Mouse (Mus musculus): ENCODE data around the gene Opalin.
A peak's percentile ranks its signal among the peaks of the same experiment; 100 is the strongest.

The Opalin gene

DNA sequence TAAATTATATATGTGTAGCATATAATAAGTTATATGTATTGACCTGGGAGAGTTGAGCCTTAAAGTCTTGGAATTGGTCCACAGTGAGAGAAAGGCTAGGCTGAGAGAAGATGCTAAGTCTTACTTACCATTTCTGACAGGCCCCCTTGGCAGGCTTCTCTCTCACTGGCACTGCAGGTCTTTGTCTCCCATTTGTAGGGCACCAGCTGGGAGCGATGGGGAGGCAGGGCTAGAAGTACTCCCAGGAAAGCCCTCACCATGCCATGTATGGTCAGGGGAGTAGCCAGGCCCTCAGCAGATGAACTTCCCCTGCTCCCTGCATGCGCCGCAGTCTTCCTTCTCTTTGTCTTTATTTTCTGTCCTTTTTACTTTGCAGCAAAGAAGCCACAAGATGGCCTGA is at the start of gene Opalin:
TSS of gene Opalin (minus strand) at position 208 of the 400 bp plus-strand sequence.
- no peak for DNase-seq (ENCODE audit: low spot score)

DNA sequence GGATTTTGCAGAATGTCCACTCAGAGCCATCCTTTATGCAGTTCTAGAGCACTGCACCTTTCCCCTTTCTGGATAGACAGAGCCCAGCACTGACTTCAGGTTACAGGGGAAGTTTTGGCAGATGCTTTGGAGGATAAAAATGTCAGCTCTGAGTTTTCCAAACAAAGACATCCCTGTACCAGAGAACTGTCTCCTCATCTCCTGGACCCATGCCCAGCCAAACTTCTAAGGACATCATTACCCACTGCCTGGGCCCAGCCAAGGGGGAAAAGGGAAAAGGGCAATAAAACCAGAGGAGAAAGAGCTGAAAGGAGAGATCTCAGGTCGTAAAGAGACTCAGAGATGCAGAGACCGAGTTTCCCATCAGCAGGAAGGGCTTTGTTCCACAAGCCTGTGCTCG is 46.1 kb upstream of the Opalin start:
- DNase-seq (ENCODE audit: low spot score), result no peak

DNA sequence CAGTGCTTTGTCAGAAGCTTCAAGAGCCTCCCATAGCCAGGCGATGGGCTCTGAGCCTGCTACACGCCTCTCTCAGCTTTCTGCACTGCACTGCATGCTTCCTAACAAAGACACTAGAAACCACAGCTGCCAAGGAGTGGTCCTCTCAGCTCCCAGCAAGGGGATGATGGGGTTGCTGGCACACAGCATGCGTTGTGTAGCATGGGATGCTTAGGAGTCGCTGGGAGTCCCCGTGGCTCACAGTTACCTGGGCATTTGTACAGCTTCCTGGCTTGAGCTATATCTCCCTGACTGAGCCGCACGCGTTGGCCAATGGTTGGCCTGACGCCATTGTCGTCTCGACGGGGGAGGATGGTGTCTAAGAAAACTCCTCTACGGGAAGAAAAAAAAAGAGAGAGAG is 43.0 kb upstream of the Opalin start:
- no peak for DNase-seq (ENCODE audit: low spot score)

DNA sequence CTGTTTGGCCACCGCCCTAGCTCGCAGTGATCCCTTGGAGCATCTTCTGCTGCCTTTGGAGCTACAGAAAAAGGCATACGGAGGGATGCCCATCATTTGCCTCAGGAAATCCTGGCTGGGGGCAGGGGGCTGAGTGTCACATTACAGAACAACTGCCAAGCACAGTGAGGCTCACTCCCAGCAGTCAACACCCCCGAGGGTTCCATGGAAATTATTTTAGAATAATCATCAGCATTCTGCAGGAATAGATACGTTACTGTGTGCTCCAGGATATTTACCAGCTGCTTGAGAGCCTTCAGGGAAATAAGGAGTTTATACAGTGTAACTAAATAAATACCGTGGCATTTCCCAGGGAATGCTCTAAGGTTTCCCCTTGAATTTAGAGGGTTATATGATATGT is 41.4 kb upstream of the Opalin start:
- DNase-seq (ENCODE audit: low spot score), result no peak

DNA sequence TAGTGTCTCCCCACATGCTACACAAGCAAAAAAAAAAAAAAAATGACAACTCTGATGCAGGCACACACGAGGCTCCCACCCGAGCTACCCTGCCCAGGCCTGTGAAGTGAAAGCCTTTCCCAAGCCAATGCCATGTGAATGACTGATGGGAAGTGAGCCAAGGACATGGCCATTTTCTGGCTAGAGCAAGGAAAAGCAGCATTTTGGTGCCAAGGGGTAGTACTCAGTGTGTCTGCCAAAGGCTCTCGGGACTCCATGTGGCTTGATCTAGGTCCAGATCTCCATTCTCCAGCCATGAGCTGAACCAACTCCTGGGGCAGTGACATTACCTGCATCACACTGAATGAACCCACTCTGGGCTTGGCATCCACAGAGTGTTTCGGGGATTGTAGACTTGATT is 40.4 kb upstream of the Opalin start:
- DNase-seq (ENCODE audit: low spot score), result no peak

DNA sequence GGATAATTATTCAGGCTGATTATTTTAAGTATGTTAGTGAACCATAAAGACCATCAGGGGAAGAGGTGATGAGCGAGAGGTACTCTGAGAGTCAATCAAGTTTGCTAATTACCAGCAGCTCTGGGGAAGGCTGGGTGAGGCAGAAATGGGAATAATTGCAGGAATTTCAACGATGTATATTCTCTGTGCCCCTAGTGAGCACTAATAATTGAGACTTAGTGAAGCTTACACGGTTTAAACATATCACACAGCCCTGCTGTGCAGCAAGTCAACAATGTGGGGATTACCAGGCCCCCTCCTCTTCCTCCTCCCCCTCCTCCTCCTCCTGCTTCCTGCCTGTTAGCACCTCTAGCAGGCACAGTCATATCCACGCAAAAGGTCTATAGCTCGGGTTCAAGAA is 37.7 kb upstream of the Opalin start:
- DNase-seq (ENCODE audit: low spot score), result peak; percentile 24

DNA sequence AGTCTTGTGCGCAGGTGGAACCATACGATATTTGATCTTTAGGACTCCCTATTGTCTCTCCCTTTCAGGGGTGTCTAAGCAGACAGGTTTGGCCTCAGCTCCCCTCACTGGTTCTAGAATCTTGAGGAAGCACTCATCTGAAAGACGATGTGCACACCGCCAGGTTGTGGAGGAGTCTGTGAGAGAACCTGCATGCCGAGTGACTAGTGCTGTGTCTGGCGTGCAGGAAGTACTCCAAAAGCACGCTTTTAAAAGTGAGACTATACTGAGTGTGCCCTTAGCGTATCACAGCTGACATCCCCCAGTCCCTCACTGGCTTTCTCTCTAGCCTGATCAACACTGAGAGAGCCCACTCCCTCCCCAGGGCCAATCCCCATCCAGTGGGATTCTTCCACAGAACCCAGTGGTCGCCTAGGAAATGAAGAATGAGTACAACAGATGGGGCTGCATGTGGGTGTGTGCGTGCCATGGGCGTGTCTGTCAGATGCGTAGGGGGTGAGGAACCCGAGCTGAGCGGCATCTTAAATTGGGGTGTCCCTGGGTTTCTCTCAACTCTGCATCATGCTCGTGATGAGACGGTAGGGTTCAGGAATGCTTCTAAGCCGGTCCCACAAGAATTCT is 37.1 kb upstream of the Opalin start:
- peak; percentile 42 for DNase-seq (ENCODE audit: low spot score)

DNA sequence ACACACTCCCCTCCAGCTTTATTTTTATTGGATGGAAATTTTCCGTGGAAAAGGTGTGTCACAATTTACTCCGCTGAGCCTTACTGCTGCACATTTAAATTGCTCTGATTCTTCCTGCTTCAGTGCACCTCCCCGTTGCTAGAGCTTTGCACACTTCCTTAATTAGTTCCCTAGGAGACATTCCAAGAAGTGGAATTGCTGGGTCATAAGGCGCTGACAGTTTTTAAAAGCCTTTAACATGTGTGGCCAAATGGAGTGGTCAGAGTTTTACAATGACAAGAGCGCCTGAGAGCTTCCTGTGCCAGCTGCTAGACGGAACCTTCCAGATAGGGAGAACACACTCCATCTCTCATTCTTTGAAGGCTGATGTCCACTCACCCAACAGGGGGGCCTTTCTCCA is 35.7 kb upstream of the Opalin start:
- DNase-seq (ENCODE audit: low spot score), result peak; percentile 45

DNA sequence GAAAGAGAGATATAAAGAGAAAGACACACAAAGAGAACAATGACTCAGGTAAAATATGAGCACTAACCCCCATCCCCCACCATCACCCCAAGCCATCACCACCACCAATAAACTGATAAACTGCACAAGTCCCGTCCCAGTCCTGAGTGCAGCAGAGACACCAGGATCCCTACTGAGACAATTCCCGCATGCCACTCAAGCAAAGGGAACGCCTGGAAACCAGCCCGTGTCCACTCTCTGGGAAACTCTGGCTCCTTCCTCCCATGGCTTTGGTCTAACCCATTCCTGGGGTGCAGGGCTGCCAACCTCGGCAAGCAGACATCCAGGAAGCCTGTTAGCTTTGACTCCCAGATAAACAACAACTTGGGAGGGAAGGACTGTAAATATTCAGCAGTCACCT is 33.1 kb upstream of the Opalin start:
- DNase-seq (ENCODE audit: low spot score), result no peak

DNA sequence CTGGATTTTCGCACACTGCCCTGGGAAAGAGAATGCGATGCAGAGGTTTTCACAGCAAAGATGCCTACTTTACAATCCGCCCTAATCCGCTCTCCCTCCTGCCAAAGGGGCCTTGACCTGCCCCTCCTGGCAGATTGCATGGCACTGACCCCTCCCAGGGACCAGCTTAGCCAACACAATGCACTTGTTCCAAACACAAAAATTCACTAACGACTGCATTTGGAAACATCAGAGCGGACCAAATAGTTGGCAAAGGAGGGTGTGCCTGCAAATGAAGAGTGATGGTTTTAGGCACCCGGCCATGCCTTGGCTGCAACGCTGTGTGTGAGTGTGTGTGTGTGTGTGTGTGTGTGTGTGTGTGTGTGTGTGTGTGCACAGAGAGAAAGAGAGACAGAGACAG is 32.6 kb upstream of the Opalin start:
- no peak for DNase-seq (ENCODE audit: low spot score)

DNA sequence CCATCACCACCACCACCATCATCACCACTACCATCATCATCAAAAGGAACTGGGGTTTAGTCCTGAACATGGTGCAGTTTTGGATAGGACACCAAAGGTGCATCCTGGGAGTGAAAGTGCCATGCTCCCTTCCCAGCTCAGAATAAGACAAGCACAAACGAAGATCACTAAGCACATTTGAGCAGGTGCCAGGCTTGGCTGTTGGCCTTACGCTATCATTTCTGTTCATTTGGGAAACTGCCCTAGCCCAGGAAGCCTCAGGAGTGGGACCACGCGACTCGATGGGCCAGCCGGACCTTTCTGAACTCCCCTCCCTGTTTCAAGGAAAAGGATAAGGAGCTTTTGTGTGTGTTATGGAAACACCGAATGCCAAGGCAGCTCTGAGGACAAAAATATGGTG is 31.8 kb upstream of the Opalin start:
- no peak for DNase-seq (ENCODE audit: low spot score)

DNA sequence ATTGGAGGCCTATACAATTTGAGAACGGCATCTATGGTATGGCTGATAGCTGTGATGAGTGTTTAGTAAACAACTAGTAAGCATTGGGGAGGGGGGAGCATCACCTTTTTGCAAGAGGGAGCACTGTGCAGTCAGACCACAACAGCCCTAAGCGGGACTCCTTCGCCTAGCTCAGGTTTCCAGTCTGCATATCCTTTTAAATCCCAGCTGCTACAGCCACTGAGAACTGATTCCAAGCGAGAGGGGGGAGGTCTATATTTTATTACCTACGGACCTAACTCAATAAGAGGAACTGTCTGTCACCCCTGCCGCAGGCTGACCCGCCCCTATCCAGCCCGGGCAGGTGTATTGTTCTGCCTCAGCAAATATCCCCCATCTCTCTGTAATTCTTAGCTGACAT is 30.6 kb upstream of the Opalin start:
- no peak for DNase-seq (ENCODE audit: low spot score)

DNA sequence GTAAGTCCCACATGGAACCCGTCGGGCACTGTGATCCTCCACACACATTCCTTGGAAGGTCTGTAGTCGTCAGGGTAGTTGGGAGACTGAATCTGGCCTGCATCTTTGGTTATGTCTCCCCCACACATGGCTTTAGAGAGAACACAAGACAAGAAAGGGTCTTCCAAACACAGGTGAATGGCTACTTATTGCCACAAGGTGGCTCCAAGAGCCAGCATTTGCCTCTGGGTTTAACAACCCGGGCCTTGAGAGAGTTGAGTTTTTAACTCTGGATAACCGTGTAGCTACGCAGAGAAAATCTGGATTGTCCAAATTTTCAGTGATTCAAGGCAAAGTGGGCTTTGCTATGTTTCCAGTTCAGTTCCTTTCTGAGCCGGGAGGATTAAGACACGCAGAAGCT is 28.0 kb upstream of the Opalin start:
- DNase-seq (ENCODE audit: low spot score), result peak; percentile 78

DNA sequence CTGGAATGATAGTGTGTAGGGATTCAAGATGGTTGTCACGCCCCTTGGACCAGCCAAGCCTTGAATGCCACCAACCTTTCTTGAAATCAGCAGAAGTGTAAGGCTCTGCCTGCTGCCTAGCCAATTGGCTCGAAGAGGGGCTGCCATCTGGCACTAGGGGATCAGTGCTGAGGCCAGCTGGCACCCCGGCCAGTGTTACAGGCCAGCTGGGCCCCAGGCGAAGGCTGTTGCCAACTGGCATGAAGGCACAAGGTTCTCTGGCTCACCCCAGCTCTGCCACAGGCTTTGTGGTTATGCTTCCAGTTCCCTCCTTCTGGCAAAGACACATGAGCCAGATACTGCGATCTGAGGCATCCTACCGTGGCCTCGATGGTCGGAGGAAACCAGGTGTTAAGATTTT is 24.5 kb upstream of the Opalin start:
- no peak for DNase-seq (ENCODE audit: low spot score)

DNA sequence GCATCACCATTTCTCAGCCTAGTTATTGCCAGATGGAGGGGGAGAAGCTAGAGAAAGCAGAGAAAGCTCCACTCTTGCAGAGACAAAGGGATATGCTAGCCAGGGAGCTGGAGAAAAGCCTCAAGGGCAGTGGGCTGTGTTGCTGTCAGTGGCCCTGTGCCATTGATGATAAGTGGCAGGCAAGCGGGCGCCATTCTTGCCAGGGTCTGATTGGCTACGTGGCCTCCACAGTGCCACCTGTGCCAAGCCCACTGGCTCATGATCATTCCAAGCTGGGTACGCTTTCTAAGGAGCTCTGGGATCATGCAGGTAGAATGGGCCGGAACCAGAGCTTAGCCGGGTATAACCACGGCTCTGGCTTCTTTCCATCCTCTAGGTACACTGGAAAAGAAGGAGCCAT is 23.9 kb upstream of the Opalin start:
- DNase-seq (ENCODE audit: low spot score), result no peak

DNA sequence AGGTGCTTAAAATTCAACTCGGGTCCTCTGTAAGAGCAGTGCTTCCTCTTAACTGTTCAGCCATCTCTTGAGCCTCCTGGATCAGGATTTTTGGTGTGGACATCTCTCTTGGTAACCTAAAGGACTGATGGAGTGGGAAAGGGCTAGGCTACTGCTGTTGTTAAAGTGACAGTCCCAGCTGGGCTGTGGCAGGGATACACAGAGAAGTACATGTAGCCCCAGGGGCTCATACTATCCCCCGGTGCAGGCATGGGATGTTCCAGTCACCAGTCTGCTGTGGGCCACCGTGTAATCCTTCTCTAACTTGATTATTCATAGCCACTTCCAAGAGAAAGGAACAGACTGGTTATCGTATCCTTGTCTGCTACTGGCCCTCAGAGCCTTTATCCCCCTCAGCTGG is 20.1 kb upstream of the Opalin start:
- no peak for DNase-seq (ENCODE audit: low spot score)

DNA sequence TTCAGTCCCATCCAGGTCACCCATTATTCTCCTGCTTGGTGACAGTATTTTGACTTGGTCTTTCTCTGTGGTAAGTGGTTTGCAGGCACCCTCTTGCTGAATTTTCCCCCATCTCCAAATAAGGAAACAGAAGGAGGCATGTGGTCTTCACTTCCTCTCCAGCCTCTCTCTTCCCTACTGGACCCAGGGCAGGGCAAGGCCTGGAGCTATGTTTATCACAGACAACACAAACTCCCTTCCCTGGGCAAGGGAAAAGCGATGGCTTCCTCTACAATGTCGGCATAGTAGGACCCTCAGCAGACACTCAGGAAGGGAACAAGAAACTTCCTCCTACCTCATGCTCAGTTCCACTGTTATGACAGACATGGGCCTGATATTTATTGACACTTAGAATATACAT is 15.0 kb upstream of the Opalin start:
- DNase-seq (ENCODE audit: low spot score), result no peak

DNA sequence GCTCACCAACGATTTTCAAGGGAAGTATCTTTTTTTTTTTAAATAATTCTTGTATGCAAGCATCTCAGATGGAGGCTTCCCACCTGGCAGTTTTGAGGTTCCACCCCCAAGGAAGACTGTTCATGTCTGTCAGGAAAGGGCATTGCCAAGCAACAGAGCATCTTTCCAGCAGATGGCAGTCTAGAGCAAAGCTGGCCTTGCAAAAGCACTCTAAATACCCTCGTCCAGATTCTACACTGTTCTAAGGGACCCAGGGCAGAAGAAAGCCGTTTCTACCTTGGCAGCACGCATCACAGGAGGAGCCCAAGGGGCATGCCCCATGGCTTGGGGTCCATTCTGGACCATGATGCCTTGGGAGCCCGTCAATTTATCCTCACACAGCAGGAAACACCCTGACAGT is 12.9 kb upstream of the Opalin start:
- DNase-seq (ENCODE audit: low spot score), result peak; percentile 85

DNA sequence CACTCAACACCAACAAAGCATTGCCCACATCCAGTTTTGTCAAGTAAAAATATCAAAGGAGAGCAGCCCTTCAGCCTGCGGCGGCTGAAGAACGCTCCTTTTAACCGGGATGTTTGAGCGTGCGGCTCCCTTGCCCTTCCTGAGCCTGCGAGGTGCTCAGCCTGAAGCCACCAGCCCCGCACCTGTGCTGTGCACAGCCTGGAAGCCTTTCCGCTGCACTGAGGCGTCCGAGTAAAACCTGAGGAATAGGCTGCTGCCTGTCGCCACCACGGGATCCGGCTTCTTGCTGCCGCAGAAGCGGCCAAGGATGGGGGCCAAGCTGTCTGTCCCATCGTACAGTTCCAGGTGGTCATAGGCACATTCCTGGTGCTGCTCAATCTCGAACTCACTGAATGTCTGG is 11.6 kb upstream of the Opalin start:
- DNase-seq (ENCODE audit: low spot score), result no peak

DNA sequence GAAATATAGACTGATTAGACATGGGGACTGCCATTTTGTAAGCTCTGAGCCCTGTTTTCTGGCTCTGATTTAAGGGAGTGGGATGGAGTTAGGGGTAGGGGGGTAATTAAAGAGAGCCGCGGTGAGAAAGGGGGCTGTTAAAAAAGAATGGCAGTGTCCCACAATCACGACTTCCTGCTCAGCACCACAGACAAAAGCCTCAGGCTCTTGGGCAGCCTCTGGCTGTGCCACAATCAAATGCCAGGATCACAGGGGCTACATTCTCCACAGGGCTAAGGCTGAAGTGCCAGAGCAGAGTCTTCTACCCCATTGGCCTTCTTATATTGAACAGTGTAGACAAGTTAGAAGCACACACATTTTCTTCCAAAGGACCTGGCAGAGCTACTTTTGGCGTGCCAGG is 11.0 kb upstream of the Opalin start:
- DNase-seq (ENCODE audit: low spot score), result no peak

DNA sequence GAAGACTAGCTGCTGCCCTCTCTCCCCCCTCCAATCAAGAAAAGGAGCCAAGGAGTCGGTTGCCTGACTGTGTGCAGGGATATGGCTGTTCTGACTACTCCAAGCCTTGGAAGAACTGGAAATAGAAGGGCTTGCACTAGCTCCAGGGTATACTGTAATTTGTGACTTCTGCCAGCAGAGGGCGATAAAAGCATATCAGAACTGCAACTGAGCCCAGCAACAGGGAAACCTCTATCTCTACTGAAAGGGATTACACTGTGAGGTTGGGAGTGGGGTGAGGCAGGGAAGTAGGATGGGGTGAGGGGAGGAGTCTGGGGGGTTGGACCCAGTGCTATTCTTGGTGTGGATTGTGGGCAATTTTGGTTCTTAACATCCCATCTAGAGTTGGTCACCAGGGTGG is 9.8 kb upstream of the Opalin start:
- peak; percentile 88 for DNase-seq (ENCODE audit: low spot score)

DNA sequence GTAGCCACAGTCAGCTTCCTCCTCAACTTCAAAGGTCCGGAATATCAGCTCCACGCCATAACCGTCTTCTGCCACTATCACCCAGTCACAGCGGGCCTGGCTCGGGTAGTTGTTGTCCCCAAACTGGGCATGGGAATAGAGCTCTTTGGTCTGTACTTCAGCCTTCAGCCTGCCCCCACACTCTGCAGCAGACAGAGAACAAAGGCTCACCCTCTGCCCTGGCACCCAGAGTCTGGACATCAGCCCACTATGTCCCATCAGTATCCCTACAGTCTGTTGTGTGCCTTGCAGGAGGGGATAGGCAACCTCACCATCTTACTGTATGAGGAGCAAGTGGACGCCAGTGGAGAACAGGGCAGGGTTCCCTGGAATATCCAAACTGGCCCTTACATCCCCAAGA is 9.4 kb upstream of the Opalin start:
- no peak for DNase-seq (ENCODE audit: low spot score)

DNA sequence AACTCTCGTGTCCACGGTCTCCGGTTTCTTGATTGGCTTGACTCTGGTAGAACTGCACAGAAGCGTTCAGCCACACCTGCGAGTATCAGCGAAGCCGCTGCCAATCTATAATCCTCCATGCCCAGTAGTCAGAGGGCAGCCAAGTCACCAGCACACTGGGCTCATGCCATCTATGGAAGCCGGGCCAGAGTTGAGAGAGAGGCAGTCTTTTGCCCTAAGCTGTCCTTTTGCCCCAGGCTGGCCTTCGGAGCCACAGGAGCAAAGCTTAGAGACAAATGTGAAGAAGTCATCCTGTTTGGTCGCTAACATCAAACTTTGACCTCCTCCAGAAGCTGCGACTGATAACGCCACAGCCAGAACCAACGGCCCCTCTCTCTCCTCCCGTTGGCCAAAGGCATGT is 6.7 kb upstream of the Opalin start:
- no peak for DNase-seq (ENCODE audit: low spot score)

DNA sequence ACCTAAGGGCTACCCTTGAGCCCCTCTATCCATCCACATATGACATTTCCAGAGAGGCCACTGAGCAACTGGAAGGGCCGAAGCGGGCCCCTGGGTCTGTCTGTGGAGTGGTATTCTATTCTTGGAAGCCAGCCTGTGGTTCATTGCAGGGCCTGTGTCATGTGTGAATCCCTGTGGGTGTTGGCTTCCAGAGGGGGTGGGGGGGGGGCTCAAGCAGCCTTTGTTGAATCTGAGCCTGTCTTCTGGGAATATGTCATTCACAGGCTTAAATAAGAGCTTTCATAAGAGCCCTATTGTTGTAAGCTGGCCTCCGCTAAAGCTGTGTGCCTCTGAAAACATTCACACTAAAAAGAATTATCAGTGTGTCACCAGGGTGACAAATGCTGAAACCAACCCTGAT is 4.7 kb upstream of the Opalin start:
- peak; percentile 31 for DNase-seq (ENCODE audit: low spot score)

Data from embryo, embryonic 10.5 days (tissue).